Mouse (Mus musculus) right cerebral cortex, postnatal 14 days (tissue): ENCODE results near the gene Smpd3.
"Not testable (repeated sequence)": the region's sequence is repeated elsewhere in the genome, so short reads cannot be mapped to it uniquely, and the experiment has no call there.

Source experiments
- DNase-seq: peaks from one replicate; pipeline ENCODE4 v3.0.0; 2022

Gene Smpd3

GRCm38 (mm10) chr8:106320002-106320401 is 17.8 kb downstream of the Smpd3 start:
- no peak for DNase-seq

- DNase-seq = no peak
Observed at GRCm38 (mm10) chr8:106317091-106317490, 20.7 kb downstream of the Smpd3 start.

GRCm38 (mm10) chr8:106316506-106316905 is 21.3 kb downstream of the Smpd3 start:
- DNase-seq = no peak

- no peak for DNase-seq
Observed at GRCm38 (mm10) chr8:106315402-106316187, 22.2 kb downstream of the Smpd3 start.

GRCm38 (mm10) chr8:106313799-106314198 is 24.0 kb downstream of the Smpd3 start:
- no peak for DNase-seq

- no peak for DNase-seq
Observed at GRCm38 (mm10) chr8:106313120-106313737, 24.6 kb downstream of the Smpd3 start.

- DNase-seq = no peak
Observed at GRCm38 (mm10) chr8:106311967-106312366, 25.8 kb downstream of the Smpd3 start.

- no peak for DNase-seq
Observed at GRCm38 (mm10) chr8:106310026-106310652, 27.6 kb downstream of the Smpd3 start.

- DNase-seq = not testable (repeated sequence)
Observed at GRCm38 (mm10) chr8:106308082-106308786, 29.6 kb downstream of the Smpd3 start.

- DNase-seq = no peak
Observed at GRCm38 (mm10) chr8:106307586-106307985, 30.2 kb downstream of the Smpd3 start.

GRCm38 (mm10) chr8:106306711-106307248 is 31.0 kb downstream of the Smpd3 start:
- DNase-seq = not testable (repeated sequence)

- no peak for DNase-seq
Observed at GRCm38 (mm10) chr8:106306076-106306475, 31.7 kb downstream of the Smpd3 start.

- DNase-seq = no peak
Observed at GRCm38 (mm10) chr8:106305301-106305700, 32.5 kb downstream of the Smpd3 start.

GRCm38 (mm10) chr8:106304321-106304720 is 33.5 kb downstream of the Smpd3 start:
- no peak for DNase-seq

- DNase-seq = peak; percentile 63
Observed at GRCm38 (mm10) chr8:106300739-106301715, 36.8 kb downstream of the Smpd3 start.

GRCm38 (mm10) chr8:106299686-106300085 is 38.1 kb downstream of the Smpd3 start:
- no peak for DNase-seq

- no peak for DNase-seq
Observed at GRCm38 (mm10) chr8:106298846-106299245, 38.9 kb downstream of the Smpd3 start.

- DNase-seq = no peak
Observed at GRCm38 (mm10) chr8:106298261-106298660, 39.5 kb downstream of the Smpd3 start.

- no peak for DNase-seq
Observed at GRCm38 (mm10) chr8:106292484-106293396, 45.0 kb downstream of the Smpd3 start.

GRCm38 (mm10) chr8:106289464-106289863 is 48.3 kb downstream of the Smpd3 start:
- peak; percentile 37 for DNase-seq

- no peak for DNase-seq
Observed at GRCm38 (mm10) chr8:106288732-106289131, 49.1 kb downstream of the Smpd3 start.
